Mouse (Mus musculus) kidney, adult 2 months (tissue): ENCODE measurements around the gene Trpm8.

Experiments used
- CTCF ChIP-seq: fragments of 200-500 bp; conservative IDR thresholded peaks from 2 replicates; pipeline ENCODE4 v1.5.1; 2011; ENCODE audit warnings: low read depth, mild to moderate bottlenecking, control low read depth, low read length, moderate library complexity, mixed read lengths; ENCODE audit not compliant: insufficient read depth, insufficient read length
- POLR2A ChIP-seq: fragments of 200-500 bp; IDR thresholded peaks from one replicate; pipeline ENCODE4 v1.6.1; 2011; ENCODE audit warnings: low read depth, low read length, control low read depth

DNA sequence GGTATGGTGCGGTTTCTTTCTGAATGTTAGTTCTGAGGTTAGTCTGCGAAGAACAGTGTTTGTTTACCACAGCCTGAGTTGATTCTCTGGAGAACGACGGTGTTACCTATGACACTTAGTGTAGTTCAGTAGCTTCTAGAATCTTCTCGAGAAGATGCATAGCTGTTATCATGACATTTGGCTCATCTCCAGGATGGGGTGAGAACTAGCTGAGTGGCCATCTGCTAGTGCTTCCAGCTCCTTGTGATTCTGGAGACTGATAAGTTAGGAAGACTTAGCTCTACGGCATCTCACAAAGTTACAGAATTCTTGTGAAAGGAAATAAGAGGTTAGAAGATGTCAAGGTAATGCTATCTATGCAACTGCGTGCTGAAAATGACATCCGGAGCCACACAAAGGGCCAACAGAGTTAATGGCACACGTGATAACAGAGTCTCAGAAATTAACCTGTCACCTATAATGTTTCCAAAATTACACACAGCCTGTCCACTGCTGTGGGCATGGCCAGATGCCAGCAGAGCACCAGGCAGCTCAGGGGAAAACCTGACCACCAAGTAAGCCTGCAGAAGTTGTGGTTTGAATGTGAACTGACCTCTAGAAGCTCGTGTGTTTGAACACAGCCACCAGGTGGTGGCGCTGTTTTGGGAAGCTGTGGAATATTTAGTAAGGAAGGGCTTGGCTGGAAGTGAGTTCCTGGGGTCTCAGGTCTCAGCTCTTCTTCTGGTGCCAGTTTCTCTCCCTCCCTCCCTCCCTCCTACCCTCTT lies 89.6 kb downstream of the Trpm8 start:
- TF ChIP-seq CTCF: 0 out of 2 replicates have a peak, but pooled peaks have one; percentile 14
- no peak for TF ChIP-seq POLR2A
